Mouse (Mus musculus) ES-Bruce4 (cell line): Measurements from ENCODE around the gene Krtap4-2.

ENCODE experiments used
- CTCF ChIP-seq: IDR thresholded peaks from one replicate; pipeline ENCODE4 v1.8.1; 2011; ENCODE audit warnings: low read depth, low read length
- POLR2A ChIP-seq: IDR thresholded peaks from one replicate; pipeline ENCODE4 v1.8.1; 2011; ENCODE audit warnings: low read length; ENCODE audit not compliant: insufficient read depth

GRCm38 (mm10) chr11:99590981-99591380 lies 43.9 kb downstream of the Krtap4-2 start, which contains the start of gene Krtap1-3:
- TF ChIP-seq CTCF (no peak), POLR2A (no peak)
